Mouse (Mus musculus): ENCODE data around the gene Tedc1. TPM values are rescaled to one million over a fixed set of nuclear protein-coding genes. Genes with fewer than 3 reads are reported as not detected.
"Not testable (repeated sequence)": the region's sequence is repeated elsewhere in the genome, so short reads cannot be mapped to it uniquely, and the experiment has no call there.

The Tedc1 gene
- total RNA-seq, 2 experiments from 2014 or later, result 0.82 to 1.5 TPM

GRCm38 (mm10) chr12:113154747-113155075, 1.5 kb upstream of the Tedc1 start:
- no peak for DNase-seq

- no peak for DNase-seq
Measured at GRCm38 (mm10) chr12:113155076-113155771, 997 bp upstream of the Tedc1 start.

DNA sequence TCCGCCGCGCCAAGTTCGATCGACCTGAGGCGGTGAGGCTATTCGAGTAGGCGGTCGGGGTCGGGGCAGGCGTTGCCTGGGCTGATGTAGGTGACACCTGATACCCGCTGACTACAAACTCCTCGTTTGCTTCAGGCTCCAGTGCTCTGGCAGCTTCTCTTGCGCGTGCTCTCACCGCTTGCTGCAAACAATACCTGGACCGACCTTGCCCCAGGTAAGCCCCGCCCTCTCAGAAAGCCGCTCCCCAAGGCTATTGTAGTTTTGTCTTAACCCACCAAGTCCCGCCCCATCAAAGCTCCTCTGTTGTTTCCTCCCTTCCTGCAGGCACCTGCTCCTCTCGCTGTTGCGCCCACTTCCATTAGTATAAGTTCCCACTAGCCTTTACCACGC, 314 bp downstream of the Tedc1 start:
- DNase-seq, result no peak

GRCm38 (mm10) chr12:113157002-113157401, 781 bp downstream of the Tedc1 start:
- DNase-seq, result no peak

- no peak for DNase-seq
Measured at GRCm38 (mm10) chr12:113157521-113157920, 1.3 kb downstream of the Tedc1 start.

DNA sequence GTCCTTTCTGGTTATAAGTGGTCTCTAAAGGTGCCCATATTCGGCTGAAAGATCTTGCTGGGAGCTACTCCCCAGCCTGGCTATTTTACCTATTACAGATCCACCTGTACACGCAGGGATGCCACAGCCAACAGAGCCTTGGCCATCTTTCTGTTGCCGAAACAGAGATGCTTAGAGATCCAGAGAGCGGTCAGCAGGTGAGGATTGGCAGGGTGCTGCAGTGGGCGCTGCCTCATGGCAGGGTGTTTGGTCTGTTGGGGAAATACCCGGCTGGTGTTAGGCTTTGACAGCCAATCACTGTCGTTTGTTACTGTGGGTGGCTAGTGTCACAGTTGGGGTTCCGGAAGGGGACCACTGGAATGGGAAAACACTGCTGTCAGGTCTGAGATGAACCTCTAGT, 1.8 kb downstream of the Tedc1 start:
- DNase-seq, result no peak

DNA sequence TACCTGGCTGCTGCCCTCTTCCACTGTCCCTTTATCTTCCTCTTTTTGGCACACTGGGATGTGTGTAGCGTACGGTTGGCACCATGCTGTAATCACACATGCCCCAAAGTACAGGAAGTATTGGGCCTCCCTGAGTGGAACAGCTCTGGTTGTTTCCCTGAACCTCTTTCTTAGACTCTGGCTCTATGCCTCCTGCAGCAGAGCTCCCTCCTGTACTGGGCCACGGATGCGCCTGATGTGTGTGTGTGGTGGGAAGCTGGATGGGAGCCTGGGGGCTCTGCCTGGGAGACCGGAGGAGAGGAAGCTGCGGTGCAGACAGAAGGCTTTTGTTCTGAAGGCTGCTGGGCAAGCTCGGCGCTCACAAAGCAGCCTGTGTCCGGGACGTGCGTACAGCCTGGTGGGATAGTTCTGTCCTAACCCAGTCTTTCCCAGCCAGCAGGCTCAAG, 7.4 kb downstream of the Tedc1 start:
- peak; percentile 58 to 69 for DNase-seq

- no peak for DNase-seq
Measured at GRCm38 (mm10) chr12:113168031-113168536, 11.9 kb downstream of the Tedc1 start.

GRCm38 (mm10) chr12:113176960-113177725, 20.9 kb downstream of the Tedc1 start:
- no peak for DNase-seq

DNA sequence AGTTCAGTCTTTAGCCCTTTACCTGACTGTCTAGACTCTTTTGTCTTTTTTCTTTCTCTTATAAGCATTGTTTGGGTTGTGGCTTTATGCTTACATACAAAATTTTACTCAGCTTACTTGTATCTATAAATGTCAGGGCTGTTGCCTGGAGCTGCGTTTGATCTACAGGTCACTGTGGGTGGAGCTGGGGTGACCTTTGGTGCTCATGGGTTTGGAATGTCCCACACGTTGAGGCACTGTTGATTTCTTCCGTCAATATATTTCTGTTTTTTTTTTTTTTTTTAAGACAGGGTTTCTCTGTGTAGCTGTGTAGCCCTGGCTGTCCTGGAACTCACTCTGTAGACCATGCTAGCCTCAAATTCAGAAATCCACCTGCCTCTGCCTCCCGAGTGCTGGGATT, 24.8 kb downstream of the Tedc1 start:
- no peak for DNase-seq

GRCm38 (mm10) chr12:113184945-113185344, 28.7 kb downstream of the Tedc1 start:
- no peak for DNase-seq

GRCm38 (mm10) chr12:113185442-113186291, 29.4 kb downstream of the Tedc1 start, which contains the start of gene Tmem121:
TSS of gene Tmem121 (plus strand) at chr12:113185930.
- DNase-seq, result peak; percentile 38 to 49

DNA sequence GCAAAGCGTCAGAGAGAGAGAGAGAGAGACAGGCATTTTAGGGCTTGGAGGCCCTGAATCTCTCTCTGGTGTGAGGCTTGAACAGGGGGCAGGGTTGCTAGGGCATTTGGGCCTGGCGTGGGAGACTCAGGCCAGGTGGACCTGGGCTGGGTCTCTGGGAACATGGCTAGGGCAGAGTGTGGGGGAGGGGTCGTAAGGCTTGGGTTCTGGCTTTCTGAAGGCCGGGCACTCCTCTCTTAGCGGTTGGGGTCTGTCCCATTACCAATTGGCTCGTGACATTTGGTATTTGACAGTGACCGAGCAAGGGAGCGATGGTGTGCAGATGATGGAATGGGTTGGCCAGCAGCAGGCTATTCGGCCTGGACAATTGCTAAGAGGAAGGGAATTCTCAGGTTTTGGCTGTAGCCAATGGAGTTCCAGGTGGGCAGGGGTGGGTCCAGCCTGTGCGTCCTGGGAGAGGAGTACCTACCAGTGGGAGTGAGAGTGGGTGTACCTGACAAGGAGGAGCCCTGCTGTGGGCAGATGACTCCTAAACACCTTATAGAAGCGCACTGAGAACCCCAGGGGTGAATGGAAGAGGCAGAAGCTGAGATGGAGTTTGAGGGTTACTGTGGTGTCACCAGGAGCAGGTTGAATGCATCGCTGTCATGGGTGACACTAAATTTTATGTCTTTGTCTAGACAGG, 30.2 kb downstream of the Tedc1 start:
- no peak for DNase-seq

GRCm38 (mm10) chr12:113187011-113187375, 30.8 kb downstream of the Tedc1 start:
- no peak for DNase-seq

DNA sequence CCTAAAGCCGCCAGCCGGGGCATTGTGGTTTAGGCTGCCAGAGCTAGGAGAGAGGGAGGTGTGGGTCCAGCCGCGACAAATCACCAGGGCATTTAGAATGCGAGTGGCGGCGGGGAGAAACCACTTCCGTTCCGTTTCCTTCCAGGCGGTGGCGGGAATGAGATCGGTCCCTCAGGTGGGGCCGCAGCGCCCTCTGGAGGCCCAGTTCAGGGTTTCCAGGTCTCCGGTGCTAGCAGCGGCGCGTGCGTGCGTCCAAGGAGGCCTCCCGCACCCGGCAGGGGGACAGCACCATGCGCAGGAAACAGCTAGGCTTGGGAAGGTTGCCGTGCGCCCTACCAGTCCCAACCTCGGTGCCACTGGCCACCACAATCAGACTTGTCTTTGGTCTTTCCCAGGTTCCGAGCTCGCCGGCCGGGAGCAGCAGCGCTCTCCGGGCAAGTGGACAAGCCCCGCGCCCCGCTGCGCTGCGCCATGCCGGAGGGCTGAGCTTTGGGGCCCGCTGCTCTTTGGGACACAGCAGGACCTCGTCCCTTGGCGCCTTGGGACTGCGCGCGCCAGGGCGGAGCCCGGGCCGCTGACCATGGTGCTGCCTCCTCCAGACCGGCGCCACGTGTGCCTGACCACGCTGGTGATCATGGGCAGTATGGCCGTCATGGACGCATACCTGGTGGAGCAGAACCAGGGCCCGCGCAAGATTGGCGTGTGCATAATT, 31.5 kb downstream of the Tedc1 start:
- peak; percentile 90 for DNase-seq

DNA sequence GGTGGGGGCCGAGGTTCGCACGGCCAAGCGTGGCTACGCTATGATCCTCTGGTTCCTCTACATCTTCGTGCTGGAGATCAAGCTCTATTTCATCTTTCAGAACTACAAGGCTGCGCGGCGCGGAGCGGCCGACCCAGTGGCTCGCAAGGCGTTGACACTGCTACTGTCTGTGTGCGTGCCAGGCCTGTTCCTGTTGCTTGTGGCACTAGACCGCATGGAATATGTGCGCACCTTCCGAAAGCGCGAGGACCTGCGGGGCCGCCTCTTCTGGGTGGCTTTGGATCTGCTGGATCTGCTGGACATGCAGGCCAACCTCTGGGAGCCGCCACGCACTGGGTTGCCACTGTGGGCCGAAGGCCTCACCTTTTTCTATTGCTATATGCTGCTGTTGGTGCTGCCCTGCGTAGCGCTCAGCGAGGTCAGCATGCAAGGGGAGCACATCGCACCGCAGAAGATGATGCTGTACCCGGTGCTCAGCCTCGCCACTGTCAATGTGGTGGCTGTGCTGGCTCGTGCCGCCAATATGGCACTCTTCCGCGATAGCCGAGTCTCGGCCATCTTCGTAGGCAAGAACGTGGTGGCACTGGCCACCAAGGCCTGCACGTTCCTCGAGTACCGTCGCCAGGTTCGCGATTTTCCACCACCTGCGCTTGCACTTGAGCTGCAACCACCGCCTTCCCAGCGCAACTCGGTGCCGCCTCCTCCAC, 32.3 kb downstream of the Tedc1 start:
- no peak for DNase-seq

DNA sequence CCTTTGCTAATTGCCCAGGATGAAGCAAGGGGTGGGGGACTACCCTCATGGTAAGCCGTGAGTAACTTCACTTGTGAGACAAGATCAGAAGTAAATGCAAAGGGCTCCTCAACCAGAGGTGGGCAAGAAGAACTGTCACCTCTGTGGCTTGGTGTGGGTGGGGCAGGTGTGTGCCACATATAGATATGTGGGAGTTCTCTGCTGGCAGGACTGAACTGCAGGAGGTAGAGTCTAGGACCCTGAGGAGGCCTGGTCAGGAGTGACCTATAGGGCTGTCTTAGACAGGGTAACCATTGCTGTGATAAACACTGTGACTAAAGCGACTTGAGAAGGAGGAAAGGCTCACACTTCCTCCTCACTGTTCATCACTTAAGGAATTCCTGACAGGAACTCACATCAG, 37.2 kb downstream of the Tedc1 start:
- no peak for DNase-seq

GRCm38 (mm10) chr12:113199132-113199531, 42.9 kb downstream of the Tedc1 start:
- not testable (repeated sequence) for DNase-seq

DNA sequence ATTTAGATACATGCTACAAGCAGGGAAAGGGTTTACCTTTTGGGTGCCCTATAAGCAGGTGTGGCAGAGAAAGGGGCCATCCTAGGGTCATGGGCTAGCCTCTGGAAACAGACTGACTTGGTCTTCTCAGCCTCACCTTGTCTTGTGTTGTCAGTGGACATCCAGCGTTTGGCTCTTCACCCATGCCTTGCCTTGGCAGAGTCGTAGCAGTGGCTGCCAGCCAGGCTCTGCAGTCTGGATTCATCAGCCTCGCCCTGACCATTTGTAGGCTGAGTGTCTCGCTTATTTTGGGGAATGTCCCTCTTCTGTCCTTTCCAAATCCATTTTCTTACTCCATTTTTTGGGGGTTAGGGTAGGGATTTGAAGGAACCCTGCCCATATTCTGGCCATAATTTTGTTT, 45.1 kb downstream of the Tedc1 start:
- DNase-seq, result no peak

GRCm38 (mm10) chr12:113202008-113202407, 45.8 kb downstream of the Tedc1 start:
- DNase-seq, result no peak

GRCm38 (mm10) chr12:113203522-113203921, 47.3 kb downstream of the Tedc1 start:
- DNase-seq, result no peak
